Mouse (Mus musculus) 3134 (cell line): ENCODE data around the gene Nrxn3.

ENCODE experiments used
- DNase-seq: peaks from one replicate; pipeline ENCODE4 v3.0.0-alpha.2; 2011; ENCODE audit warnings: low spot score; ENCODE audit not compliant: insufficient read length; ENCODE audit errors: extremely low read depth

Gene Nrxn3

DNA sequence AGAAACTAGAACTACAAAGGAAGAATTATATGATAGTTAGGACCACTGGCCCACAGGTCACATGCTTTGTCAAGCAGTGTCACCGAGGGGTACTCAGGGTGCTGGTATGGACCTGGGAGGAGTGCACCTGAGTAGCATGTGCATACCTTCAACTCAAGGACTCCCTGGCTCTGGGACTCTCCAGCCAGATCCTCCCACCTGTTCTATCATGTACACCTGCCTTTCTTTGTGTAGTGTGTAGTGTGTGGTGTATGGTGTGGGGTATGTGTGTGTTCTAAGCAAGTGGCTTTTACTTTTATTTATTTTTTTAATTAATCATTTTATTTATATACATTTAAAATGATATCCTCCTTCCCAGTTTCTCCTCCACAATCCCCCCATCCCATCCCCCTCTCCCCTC is 86.3 kb downstream of the Nrxn3 start:
- DNase-seq, result no peak

DNA sequence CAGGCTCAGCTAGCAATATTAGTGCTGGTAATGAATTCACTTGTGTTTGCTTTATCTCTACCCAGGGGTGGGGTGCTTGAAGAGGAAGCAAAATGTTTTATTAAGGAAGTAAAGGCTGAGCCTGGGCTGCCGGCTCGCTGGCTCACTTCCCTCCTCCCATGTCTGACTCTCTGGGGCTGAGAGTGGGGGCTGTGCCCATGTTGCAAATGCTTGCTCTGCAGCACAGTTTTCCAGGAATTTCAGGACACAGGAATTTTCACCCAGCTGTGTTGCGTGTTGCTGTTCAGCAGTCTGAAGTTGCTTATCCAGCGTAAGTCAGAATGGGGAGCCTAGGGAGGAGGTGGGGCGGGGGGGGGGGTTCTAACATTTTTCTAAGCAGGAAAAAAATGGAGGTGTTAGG is 89.5 kb downstream of the Nrxn3 start:
- no peak for DNase-seq

- no peak for DNase-seq
Measured at GRCm38 (mm10) chr12:88816865-88817264, 94.2 kb downstream of the Nrxn3 start.

DNA sequence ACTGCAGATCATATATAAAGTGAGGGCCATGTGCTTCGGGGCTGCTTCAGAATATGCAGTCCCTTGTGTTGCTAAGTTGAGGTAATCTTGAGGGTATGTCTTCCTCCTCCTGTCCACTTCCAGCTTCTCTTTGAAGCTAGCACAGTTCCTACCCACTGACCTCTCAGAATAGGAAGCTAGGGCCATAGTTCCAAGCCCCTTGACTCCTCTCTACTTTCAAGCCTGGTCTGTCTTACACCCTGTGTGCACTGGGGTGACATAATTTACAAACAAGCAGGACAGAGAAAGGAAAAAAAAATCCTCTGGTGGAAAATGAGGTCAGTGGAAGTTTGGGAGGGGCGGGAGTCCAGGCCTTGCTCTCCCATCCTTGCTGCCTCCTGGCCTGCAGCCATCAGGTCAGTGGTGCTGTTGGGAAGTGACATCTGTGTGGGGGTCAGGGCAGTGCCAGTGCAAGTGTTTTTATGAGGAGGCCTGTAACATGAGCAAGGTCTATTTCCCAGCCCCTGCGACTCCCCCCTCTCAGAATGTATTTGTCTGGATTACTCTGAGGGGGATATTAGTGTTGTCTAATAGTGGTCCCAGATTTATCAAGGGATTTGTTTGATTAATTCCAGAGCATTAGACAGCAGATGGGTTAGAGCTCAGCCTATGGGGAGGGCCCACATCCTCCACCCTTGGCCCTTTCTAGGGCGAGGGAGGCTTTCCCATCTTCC is 96.1 kb downstream of the Nrxn3 start:
- DNase-seq, result no peak

DNA sequence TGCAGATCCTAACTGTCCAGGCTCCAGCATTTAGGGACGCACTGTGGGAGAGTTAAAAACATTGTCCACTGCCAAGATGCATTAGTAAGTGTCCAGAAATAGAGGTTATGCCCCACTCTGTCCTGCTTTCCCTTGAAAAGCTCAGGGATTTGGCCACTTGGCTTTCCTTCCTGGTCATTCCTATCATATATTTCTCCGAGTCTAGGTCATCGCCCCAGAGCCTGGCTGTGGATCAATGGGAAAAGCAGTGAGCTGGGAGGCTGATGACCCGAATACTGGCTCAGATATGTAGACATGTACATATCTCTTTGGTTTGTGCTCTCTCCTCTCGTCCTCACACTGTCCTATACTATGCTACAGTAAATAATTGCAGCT is 96.6 kb downstream of the Nrxn3 start:
- no peak for DNase-seq

GRCm38 (mm10) chr12:88820131-88820530 is 97.5 kb downstream of the Nrxn3 start:
- no peak for DNase-seq

DNA sequence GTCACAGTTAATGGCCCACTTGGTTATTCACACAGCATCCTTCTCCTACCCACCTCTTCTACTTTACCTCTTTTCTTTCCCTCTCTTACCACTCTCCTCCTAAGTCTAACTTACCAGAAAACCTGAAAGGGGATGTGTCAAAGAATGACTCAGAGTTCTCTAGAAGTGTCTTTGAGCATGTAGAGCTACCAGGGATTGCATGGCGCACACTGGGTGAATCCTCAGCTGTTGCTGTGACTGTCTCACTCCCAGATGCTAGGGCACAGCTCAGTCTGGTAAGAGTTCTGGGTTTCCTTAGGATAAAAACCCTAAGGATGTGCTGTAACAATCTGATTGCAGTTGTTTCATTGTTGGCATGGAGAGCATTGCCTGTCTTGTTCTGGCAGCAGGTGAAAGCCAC is 108.2 kb downstream of the Nrxn3 start:
- DNase-seq, result no peak

DNA sequence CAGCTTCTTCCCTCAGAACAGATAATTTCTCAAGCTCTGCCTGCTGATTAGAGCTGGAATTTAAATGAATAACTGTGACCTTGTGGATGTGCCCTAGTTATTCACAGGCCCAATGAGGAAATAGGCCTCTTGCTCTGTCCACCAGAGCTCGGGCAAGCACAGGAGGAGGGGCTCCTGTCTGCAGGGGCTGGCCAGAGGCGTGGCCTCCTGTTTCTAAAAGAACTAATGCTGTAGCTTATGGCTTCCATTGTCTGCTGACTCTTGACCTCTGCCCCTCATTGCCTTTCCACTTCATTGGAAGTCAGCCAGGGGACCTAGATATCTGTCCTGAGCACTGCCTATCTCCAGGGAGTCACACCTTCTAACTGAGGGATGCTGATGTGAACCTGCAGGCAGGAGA is 113.1 kb downstream of the Nrxn3 start:
- no peak for DNase-seq

- DNase-seq, result no peak
Measured at GRCm38 (mm10) chr12:88839724-88840123, 117.0 kb downstream of the Nrxn3 start.

DNA sequence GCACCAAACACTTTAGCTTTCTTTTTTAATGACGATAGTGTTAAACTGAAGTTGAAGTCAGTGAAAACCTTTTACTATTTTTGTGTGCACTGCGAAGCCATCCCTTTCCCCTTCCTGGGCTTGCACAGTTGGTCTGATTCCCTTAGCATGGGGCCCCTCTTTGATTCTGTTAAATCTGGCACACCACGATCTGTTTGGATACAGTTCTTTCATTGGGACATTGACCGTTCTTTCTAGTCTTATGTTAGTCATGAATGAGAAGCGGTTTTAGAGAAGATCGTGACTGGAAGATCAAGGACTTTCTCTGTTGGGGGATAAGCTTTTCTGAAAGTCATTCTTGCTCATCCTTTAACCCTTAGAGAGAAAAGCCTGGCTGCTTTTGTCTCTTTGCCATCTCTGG is 118.7 kb downstream of the Nrxn3 start:
- no peak for DNase-seq

GRCm38 (mm10) chr12:88850400-88851179 is 127.9 kb downstream of the Nrxn3 start:
- no peak for DNase-seq

DNA sequence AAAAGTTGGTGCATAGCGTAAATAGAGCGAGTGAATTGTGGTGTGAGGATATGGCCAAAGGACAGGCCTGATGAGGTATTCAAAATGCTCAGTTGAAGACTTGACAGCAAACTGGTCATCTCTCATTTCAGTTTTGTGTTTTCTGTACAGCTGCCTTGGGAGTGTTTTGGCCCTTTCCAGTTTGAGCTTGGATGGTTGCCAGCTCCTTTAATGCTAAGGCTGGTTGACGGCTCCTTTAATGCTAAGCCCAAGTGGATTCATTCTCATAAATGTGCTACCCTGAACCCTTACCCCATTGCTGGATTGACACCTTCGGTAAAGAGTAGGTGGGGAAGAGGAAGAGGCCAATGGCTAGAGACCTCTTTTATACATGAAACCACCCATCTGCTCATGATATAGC is 131.4 kb downstream of the Nrxn3 start:
- DNase-seq, result no peak

DNA sequence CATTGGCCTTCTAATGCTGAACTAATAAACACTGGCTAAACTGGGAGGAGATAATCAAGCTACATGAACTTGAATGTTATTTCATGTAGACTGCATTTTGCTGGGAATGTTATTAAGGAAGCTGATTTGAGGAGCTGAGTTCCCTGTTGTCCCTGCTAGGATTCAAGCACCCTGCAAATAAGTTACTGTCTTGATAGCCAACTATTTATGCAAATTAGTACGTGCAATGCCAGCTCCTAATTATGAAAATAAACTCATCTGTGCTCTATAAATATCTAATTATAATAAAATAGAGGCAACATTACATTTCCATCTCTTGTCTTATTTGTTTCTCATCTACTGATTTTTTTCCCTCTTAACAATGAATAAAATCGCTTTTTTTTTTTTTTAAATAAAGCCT is 135.0 kb downstream of the Nrxn3 start:
- DNase-seq, result no peak

GRCm38 (mm10) chr12:88859456-88860345 is 137.0 kb downstream of the Nrxn3 start:
- no peak for DNase-seq

GRCm38 (mm10) chr12:88860397-88860796 is 137.7 kb downstream of the Nrxn3 start:
- DNase-seq, result no peak

DNA sequence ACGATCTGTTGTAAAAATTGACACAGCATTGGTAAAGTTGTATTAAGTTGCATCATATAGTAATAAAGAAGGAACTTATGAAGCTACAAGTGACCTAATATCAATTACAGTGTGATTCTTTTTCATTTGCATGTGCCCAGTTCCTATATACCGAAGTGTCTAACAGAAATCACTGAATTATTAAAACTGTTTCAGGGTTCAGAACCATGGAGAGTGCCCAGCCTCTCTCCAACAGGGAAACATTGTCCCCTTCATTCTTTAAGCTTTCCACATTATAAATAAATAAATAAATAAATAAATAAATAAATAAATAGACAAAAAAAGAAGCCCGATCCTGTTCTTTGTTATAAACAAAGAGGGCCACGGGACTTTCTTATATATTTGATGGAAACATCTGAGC is 140.4 kb downstream of the Nrxn3 start:
- DNase-seq, result no peak

- DNase-seq, result no peak
Measured at GRCm38 (mm10) chr12:88868288-88868687, 145.6 kb downstream of the Nrxn3 start.

GRCm38 (mm10) chr12:88897331-88897730 is 174.7 kb downstream of the Nrxn3 start:
- no peak for DNase-seq

- no peak for DNase-seq
Measured at GRCm38 (mm10) chr12:88900014-88900727, 177.5 kb downstream of the Nrxn3 start.

DNA sequence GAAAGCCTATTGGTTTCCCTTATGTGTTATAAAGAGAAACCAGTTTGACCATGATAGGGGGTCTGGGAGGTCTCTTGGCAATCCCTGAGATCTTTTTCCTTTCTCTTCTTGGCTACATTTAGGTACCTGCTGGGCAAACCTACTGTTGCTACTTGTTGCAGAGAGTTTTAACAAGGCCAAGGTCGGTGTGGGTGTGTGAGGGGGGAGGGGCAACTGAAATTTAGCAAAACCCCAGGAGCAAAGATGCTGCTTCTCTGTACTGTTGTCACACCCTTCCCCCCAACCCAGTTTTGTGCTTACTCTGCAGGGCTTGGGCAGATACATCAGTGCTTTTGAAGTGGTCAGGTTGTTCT is 178.0 kb downstream of the Nrxn3 start:
- no peak for DNase-seq

DNA sequence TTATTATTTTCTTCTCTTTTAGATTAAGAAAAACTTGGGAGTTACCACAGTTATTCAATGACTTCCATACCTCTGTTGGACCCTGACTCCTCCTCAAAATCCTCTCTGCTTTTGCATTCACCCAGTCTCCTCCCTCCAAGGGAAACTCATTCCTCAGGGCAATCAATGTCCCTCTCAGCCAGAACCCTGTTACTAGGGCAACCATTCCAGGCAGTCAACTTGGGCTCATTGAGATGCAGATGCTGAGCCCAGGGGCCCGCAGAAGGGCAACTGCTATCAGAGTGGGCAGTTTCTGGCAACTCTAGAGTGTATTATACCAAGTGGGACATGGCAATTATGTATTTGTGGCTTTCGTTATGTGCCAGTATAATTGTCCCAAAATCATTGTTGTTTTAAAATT is 188.1 kb downstream of the Nrxn3 start:
- no peak for DNase-seq
